Mouse (Mus musculus): ENCODE results near the gene Tpgs1. TPM values are rescaled to one million over a fixed set of nuclear protein-coding genes. Genes with fewer than 3 reads are reported as not detected.

Tpgs1 gene
- total and polyA plus RNA-seq, 3 experiments = 23.5 to 48.0 TPM; not detected in 1

- TF ChIP-seq NRF1 (IDR thresholded peaks at IDR 0.05; ENCODE audit: insufficient read depth, low read depth, low read length, poor library complexity, severe bottlenecking) (no peak), CTCF (IDR thresholded peaks at IDR 0.05 in 2 of 3, conservative IDR thresholded peaks at IDR 0.05 in 1 of 3; ENCODE audit: control insufficient read depth in 1 of 3, insufficient read depth in 1 of 3, low read depth in 2 of 3, low read length in 3 of 3, poor library complexity in 1 of 3, severe bottlenecking in 1 of 3) (peak; percentile 79 to 96 (median 95)), SMC3 (IDR thresholded peaks at IDR 0.05; ENCODE audit: low read depth, low read length) (peak; percentile 52; the same call in 1 of the 2 replicates), RAD21 (IDR thresholded peaks at IDR 0.05; ENCODE audit: low read depth, low read length) (peak; percentile 10)
- Histone ChIP-seq H3K4me1 (ENCODE audit: control insufficient read depth in 1 of 2, insufficient read depth in 2 of 2, low read length in 2 of 2) (no peaks in the 10 kb centered on the region), H3K9me3 (replicated peaks; ENCODE audit: insufficient read depth, low read length) (no peaks in the 10 kb centered on the region), H3K4me3 (ENCODE audit: control insufficient read depth in 1 of 2, insufficient read depth in 1 of 2, low read depth in 2 of 2, low read length in 2 of 2) (no peak within 1 kb of the TSS), H3K27me3 (ENCODE audit: control insufficient read depth in 1 of 2, insufficient read depth in 2 of 2, low read length in 2 of 2) (no peaks in the 10 kb centered on the region), H3K9ac (ENCODE audit: control insufficient read depth, low read depth, low read length, poor library complexity, severe bottlenecking) (no peak within 1 kb of the TSS), H3K36me3 (ENCODE audit: control insufficient read depth in 1 of 2, insufficient read depth in 2 of 2, low read length in 2 of 2) (no peaks in the 10 kb centered on the region; a peak in 1 of 4 replicates), H3K27ac (ENCODE audit: control insufficient read depth, low read depth, low read length) (no peak within 1 kb of the TSS), H3K79me2 (ENCODE audit: control insufficient read depth, insufficient read depth, low read length, poor library complexity) (no peaks in the 10 kb centered on the region)
- DNase-seq (ENCODE audit: low read depth, low spot score) = peak; percentile 52
These were observed 5.0 kb upstream of the Tpgs1 start, which contains the start of gene Madcam1 for GRCm38 (mm10) chr10:79664131-79664665. TSS of gene Madcam1 (plus strand) at chr10:79664559.

GRCm38 (mm10) chr10:79665051-79665450 is 4.1 kb upstream of the Tpgs1 start:
- peaks cover 6% of the 10 kb centered on the region for H3K79me2 ChIP-seq (ENCODE audit: control insufficient read depth, insufficient read depth, low read length, poor library complexity)
- no peak overlapping the region for H3K4me3 ChIP-seq (ENCODE audit: control insufficient read depth in 1 of 2, insufficient read depth in 1 of 2, low read depth in 2 of 2, low read length in 2 of 2)
- H3K27ac ChIP-seq (ENCODE audit: control insufficient read depth, low read depth, low read length) = no peak overlapping the region
- peaks cover 0 to under 1% of the 10 kb centered on the region in 2 experiments; a peak in 2 of 4 replicates for H3K4me1 ChIP-seq (ENCODE audit: control insufficient read depth in 1 of 2, insufficient read depth in 2 of 2, low read length in 2 of 2)
- TF ChIP-seq SMC3 (IDR thresholded peaks at IDR 0.05; ENCODE audit: low read depth, low read length) (no peak), MYB (IDR thresholded peaks at IDR 0.05; ENCODE audit: low read depth, low read length) (no peak), UBTF (IDR thresholded peaks at IDR 0.05; ENCODE audit: borderline replicate concordance, insufficient read depth, low read depth, low read length) (no peak), MAX (IDR thresholded peaks at IDR 0.05; ENCODE audit: low read length) (no peak), POLR2AphosphoS2 (IDR thresholded peaks at IDR 0.05; ENCODE audit: low read length) (no peak), MXI1 (IDR thresholded peaks at IDR 0.05; ENCODE audit: low read depth, low read length) (no peak), RCOR1 (IDR thresholded peaks at IDR 0.05; ENCODE audit: low read depth, low read length) (no peak), MAZ (IDR thresholded peaks at IDR 0.05; ENCODE audit: low read depth, low read length) (no peak), MAFK (IDR thresholded peaks at IDR 0.05; ENCODE audit: borderline replicate concordance, low read depth, low read length) (no peak), POLR2A (IDR thresholded peaks at IDR 0.05; ENCODE audit: control insufficient read depth in 1 of 2, insufficient read depth in 1 of 2, low read depth in 1 of 2, low read length in 2 of 2, poor library complexity in 1 of 2) (no peak), ZMIZ1 (IDR thresholded peaks at IDR 0.05; ENCODE audit: low read depth, low read length) (no peak), HCFC1 (IDR thresholded peaks at IDR 0.05; ENCODE audit: low read depth, low read length) (no peak), BHLHE40 (IDR thresholded peaks at IDR 0.05; ENCODE audit: borderline replicate concordance, low read depth, low read length) (no peak), CTCF (IDR thresholded peaks at IDR 0.05 in 2 of 3, conservative IDR thresholded peaks at IDR 0.05 in 1 of 3; ENCODE audit: control insufficient read depth in 1 of 3, insufficient read depth in 1 of 3, low read depth in 2 of 3, low read length in 3 of 3, poor library complexity in 1 of 3, severe bottlenecking in 1 of 3) (no peak), GABPA (IDR thresholded peaks at IDR 0.05; ENCODE audit: low read depth, low read length) (no peak)
- DNase-seq (ENCODE audit: low read depth, low spot score) = no peak
- no peaks in the 10 kb centered on the region; a peak in 1 of 4 replicates for H3K36me3 ChIP-seq (ENCODE audit: control insufficient read depth in 1 of 2, insufficient read depth in 2 of 2, low read length in 2 of 2)
- no peaks in the 10 kb centered on the region for H3K9me3 ChIP-seq (replicated peaks; ENCODE audit: insufficient read depth, low read length)
- H3K9ac ChIP-seq (ENCODE audit: control insufficient read depth, low read depth, low read length, poor library complexity, severe bottlenecking) = no peak overlapping the region
- H3K27me3 ChIP-seq (ENCODE audit: control insufficient read depth in 1 of 2, insufficient read depth in 2 of 2, low read length in 2 of 2) = no peaks in the 10 kb centered on the region
